Mouse (Mus musculus): ENCODE data around the gene Fancc. TPM values are rescaled to one million over a fixed set of nuclear protein-coding genes. Genes with fewer than 3 reads are reported as not detected.
"Not testable (repeated sequence)": the region's sequence is repeated elsewhere in the genome, so short reads cannot be mapped to it uniquely, and the experiment has no call there.

Gene Fancc
- total and polyA plus RNA-seq, 2 experiments = 4.0 to 4.6 TPM

DNA sequence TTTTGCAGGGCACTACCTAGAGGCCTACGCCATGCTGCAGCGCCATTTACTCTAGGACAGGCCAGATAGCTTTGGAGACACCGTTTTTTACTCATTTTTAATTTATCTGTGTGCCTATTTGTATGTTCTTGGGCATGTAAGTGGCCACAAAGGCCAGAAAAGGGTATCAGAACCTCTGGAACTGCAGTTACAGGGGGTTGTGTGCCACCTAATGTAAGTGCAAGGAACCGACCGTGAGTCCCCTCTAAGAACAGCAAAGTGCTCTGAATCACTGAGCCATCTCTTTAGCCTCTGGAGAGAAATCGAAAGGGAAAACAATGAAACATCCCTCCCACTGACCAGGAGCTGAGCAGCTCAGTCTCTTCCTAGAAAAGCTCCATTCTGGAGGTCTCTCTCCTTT lies 174.3 kb downstream of the Fancc start:
- 98% methylated on average over 6 of the region's 6 CpGs for WGBS

DNA sequence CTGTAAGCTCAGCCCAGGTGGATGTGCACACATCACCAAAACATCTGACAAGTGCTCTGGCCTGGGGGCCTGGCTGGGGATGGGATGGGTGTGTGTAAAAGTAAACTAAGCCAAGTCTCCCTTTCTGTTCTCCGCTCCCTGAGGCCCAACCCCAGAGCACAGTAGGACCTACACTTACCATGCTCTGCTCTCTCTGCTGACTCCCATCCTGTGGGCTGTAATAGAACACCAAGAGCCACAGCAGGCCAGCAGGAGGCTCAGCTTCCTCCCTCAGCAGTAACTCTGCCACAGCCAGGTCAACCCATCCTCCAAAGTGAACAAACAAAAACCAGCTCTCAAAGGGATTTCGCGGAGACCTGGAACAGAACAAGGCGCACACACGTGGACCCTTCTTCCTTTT lies 175.4 kb downstream of the Fancc start:
- Histone ChIP-seq H3K36me3 (ENCODE audit: control insufficient read depth, insufficient read depth, low read length) (no peaks in the 10 kb centered on the region), H3K27ac (replicated peaks; ENCODE audit: insufficient read depth, low read depth, low read length) (no peak overlapping the region), H3K79me2 (ENCODE audit: control insufficient read depth, insufficient read depth, low read length) (no peaks in the 10 kb centered on the region), H3K4me1 (ENCODE audit: control insufficient read depth, insufficient read depth, low read length) (peaks cover 23% of the 10 kb centered on the region), H3K4me3 (ENCODE audit: insufficient read depth, low read depth, low read length) (no peak overlapping the region), H3K27me3 (ENCODE audit: control insufficient read depth, insufficient read depth, low read length) (no peaks in the 10 kb centered on the region), H3K9ac (ENCODE audit: low read depth, low read length) (no peak overlapping the region)
- TF ChIP-seq POLR2A (IDR thresholded peaks at IDR 0.05; ENCODE audit: extremely low read depth, insufficient read depth, low read length) (no peak), CTCF (IDR thresholded peaks at IDR 0.05; ENCODE audit: low read depth, low read length) (peak; percentile 38)
- WGBS = 50% methylated on average over 5 of the region's 5 CpGs
- no peak for DNase-seq (ENCODE audit: extremely low read depth, low read depth, low spot score)

More for the DNA sequence above, 174.3 kb downstream of the Fancc start:
- Histone ChIP-seq H3K27ac (replicated peaks; ENCODE audit: insufficient read depth, low read depth, low read length) (no peak overlapping the region), H3K9ac (ENCODE audit: low read depth, low read length) (no peak overlapping the region), H3K79me2 (ENCODE audit: control insufficient read depth, insufficient read depth, low read length) (no peaks in the 10 kb centered on the region), H3K27me3 (ENCODE audit: control insufficient read depth, insufficient read depth, low read length) (no peaks in the 10 kb centered on the region), H3K4me1 (ENCODE audit: control insufficient read depth, insufficient read depth, low read length) (peaks cover 23% of the 10 kb centered on the region), H3K36me3 (ENCODE audit: control insufficient read depth, insufficient read depth, low read length) (no peaks in the 10 kb centered on the region), H3K4me3 (ENCODE audit: insufficient read depth, low read depth, low read length) (no peak overlapping the region)
- no peak for DNase-seq (ENCODE audit: extremely low read depth, low read depth, low spot score)
- no peak for TF ChIP-seq POLR2A (IDR thresholded peaks at IDR 0.05; ENCODE audit: extremely low read depth, insufficient read depth, low read length)

DNA sequence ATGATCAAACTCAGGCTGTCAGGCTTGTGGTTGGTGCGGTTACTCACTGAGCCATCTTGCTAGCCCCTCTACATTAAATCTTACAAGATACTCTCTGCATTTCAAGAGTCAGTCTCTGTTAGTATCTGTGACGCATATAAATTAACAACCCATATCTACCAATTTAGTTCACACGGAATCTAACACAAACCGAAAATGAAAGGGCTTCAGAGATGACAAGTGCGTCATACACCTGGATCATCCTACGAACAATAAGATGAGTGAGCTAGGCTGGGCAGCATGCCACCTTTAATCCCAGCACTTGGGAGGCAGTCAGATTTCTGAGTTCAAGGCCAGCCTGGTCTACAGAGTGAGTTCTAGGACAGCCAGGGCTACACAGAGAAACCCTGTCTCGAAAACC lies 177.3 kb downstream of the Fancc start:
- Histone ChIP-seq H3K4me1 (ENCODE audit: control insufficient read depth, insufficient read depth, low read length) (peaks cover 14% of the 10 kb centered on the region), H3K79me2 (ENCODE audit: control insufficient read depth, insufficient read depth, low read length) (no peaks in the 10 kb centered on the region), H3K27ac (replicated peaks; ENCODE audit: insufficient read depth, low read depth, low read length) (no peak overlapping the region), H3K36me3 (ENCODE audit: control insufficient read depth, insufficient read depth, low read length) (no peaks in the 10 kb centered on the region), H3K9ac (ENCODE audit: low read depth, low read length) (no peak overlapping the region), H3K27me3 (ENCODE audit: control insufficient read depth, insufficient read depth, low read length) (no peaks in the 10 kb centered on the region), H3K4me3 (ENCODE audit: insufficient read depth, low read depth, low read length) (no peak overlapping the region)
- 95% methylated on average over 7 of the region's 7 CpGs for WGBS
- TF ChIP-seq CTCF (IDR thresholded peaks at IDR 0.05; ENCODE audit: low read depth, low read length) (no peak), POLR2A (IDR thresholded peaks at IDR 0.05; ENCODE audit: extremely low read depth, insufficient read depth, low read length) (no peak)
- no peak for DNase-seq (ENCODE audit: extremely low read depth, low read depth, low spot score)

DNA sequence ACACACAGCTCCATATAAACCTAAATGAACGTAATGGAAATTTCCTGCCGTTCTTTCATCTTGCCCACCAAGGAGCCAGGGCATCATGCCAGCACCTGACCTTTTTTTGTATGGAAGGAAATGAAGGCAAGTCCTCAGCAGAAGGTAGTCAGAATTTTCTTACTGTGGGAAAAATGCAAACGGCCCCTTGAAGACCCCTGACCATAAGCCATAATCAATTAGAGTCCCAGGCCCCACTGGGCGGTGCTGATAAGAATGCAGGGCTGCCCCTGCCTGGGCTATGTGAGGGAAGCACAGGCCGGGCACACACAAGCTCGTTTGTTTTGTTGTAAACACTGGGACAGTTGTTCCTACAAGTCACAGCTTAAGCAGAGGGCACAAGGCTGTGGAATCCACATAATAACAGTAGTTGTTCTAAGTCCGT lies 179.4 kb downstream of the Fancc start:
- Histone ChIP-seq H3K4me3 (ENCODE audit: insufficient read depth, low read depth, low read length) (no peak overlapping the region), H3K79me2 (ENCODE audit: control insufficient read depth, insufficient read depth, low read length) (no peaks in the 10 kb centered on the region), H3K27me3 (ENCODE audit: control insufficient read depth, insufficient read depth, low read length) (no peaks in the 10 kb centered on the region), H3K36me3 (ENCODE audit: control insufficient read depth, insufficient read depth, low read length) (no peaks in the 10 kb centered on the region), H3K9ac (ENCODE audit: low read depth, low read length) (no peak overlapping the region), H3K4me1 (ENCODE audit: control insufficient read depth, insufficient read depth, low read length) (peaks cover 10% of the 10 kb centered on the region), H3K27ac (replicated peaks; ENCODE audit: insufficient read depth, low read depth, low read length) (no peak overlapping the region)
- no peak for TF ChIP-seq POLR2A (IDR thresholded peaks at IDR 0.05; ENCODE audit: extremely low read depth, insufficient read depth, low read length)
- no peak for TF ChIP-seq CTCF (IDR thresholded peaks at IDR 0.05; ENCODE audit: low read depth, low read length)
- 76% methylated on average over 7 of the region's 7 CpGs for WGBS
- no peak for DNase-seq (ENCODE audit: extremely low read depth, low read depth, low spot score)

DNA sequence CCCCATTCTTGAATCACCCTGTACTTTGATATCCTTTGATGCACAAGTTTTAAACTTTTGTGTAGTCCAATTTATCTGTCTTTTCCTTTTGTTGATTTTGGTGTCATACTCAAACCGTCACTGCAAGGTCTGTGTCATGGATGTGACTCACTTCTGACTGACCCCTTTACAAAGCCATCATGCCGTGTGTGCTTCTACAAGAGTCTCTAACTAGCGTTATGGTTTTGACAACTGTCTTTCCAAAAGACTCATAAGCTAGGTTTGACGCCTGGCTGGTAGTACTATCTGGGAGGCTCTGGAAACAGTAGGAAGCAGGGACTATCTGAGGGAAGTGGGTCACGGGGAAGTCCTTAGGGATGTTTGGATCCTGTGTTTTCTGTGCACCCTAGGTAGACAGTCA lies 180.7 kb downstream of the Fancc start:
- no peak overlapping the region for H3K4me3 ChIP-seq (ENCODE audit: insufficient read depth, low read depth, low read length)
- DNase-seq (ENCODE audit: extremely low read depth, low read depth, low spot score) = no peak
- no peak overlapping the region for H3K27ac ChIP-seq (replicated peaks; ENCODE audit: insufficient read depth, low read depth, low read length)
- no peak for TF ChIP-seq CTCF (IDR thresholded peaks at IDR 0.05; ENCODE audit: low read depth, low read length)
- TF ChIP-seq POLR2A (IDR thresholded peaks at IDR 0.05; ENCODE audit: extremely low read depth, insufficient read depth, low read length) = no peak
- H3K9ac ChIP-seq (ENCODE audit: low read depth, low read length) = no peak overlapping the region
- 90% methylated on average over 5 of the region's 5 CpGs for WGBS
- H3K36me3 ChIP-seq (ENCODE audit: control insufficient read depth, insufficient read depth, low read length) = no peaks in the 10 kb centered on the region
- H3K27me3 ChIP-seq (ENCODE audit: control insufficient read depth, insufficient read depth, low read length) = no peaks in the 10 kb centered on the region
- peaks cover 16% of the 10 kb centered on the region for H3K4me1 ChIP-seq (ENCODE audit: control insufficient read depth, insufficient read depth, low read length)
- H3K79me2 ChIP-seq (ENCODE audit: control insufficient read depth, insufficient read depth, low read length) = no peaks in the 10 kb centered on the region

DNA sequence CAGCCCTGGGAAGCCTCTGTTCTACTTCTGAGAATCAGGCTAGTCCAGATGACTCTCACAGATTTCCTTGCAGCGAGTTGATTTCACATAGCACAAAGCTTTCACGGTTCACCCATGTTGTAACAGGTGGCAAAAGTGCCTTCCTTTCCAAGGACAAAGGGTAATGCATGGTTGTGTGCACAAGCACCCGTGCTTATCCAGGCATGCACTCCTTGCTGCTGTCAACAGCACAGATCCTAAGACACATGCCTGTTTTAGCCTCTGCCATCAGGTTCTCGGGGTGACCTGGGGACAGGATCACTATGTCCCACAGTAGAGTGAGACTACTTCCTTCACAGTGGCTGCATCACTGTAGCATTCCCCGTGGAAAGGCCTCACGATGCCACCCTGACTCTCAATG lies 181.3 kb downstream of the Fancc start:
- Histone ChIP-seq H3K4me3 (ENCODE audit: insufficient read depth, low read depth, low read length) (no peak overlapping the region), H3K27me3 (ENCODE audit: control insufficient read depth, insufficient read depth, low read length) (no peaks in the 10 kb centered on the region), H3K27ac (replicated peaks; ENCODE audit: insufficient read depth, low read depth, low read length) (no peak overlapping the region), H3K36me3 (ENCODE audit: control insufficient read depth, insufficient read depth, low read length) (no peaks in the 10 kb centered on the region), H3K4me1 (ENCODE audit: control insufficient read depth, insufficient read depth, low read length) (peaks cover 18% of the 10 kb centered on the region), H3K79me2 (ENCODE audit: control insufficient read depth, insufficient read depth, low read length) (no peaks in the 10 kb centered on the region), H3K9ac (ENCODE audit: low read depth, low read length) (no peak overlapping the region)
- no peak for DNase-seq (ENCODE audit: extremely low read depth, low read depth, low spot score)
- no peak for TF ChIP-seq POLR2A (IDR thresholded peaks at IDR 0.05; ENCODE audit: extremely low read depth, insufficient read depth, low read length)
- no peak for TF ChIP-seq CTCF (IDR thresholded peaks at IDR 0.05; ENCODE audit: low read depth, low read length)
- 81% methylated on average over 6 of the region's 6 CpGs for WGBS

DNA sequence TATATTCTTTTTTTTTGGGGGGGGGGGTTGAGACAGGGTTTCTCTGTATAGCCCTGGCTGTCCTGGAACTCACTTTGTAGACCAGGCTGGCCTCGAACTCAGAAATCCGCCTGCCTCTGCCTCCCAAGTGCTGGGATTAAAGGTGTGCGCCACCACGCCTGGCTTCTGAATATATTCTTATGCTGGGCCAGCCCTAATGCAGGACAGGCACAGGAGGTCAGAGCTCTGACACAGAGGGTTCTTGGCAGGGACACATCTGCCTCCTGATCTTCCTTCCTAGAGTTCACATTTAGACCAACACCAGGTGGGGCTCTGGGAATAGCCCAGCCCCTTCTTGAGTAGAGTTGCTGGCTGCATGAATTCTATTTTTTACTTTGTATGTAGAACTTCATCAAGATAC lies 182.0 kb downstream of the Fancc start:
- H3K36me3 ChIP-seq (ENCODE audit: control insufficient read depth, insufficient read depth, low read length); H3K27me3 ChIP-seq (ENCODE audit: control insufficient read depth, insufficient read depth, low read length); H3K4me3 ChIP-seq (ENCODE audit: insufficient read depth, low read depth, low read length); H3K27ac ChIP-seq (replicated peaks; ENCODE audit: insufficient read depth, low read depth, low read length); H3K9ac ChIP-seq (ENCODE audit: low read depth, low read length); DNase-seq (ENCODE audit: extremely low read depth, low read depth, low spot score); H3K79me2 ChIP-seq (ENCODE audit: control insufficient read depth, insufficient read depth, low read length): not testable (repeated sequence)
- H3K4me1 ChIP-seq (ENCODE audit: control insufficient read depth, insufficient read depth, low read length) = peaks cover 18% of the 10 kb centered on the region
- WGBS = 96% methylated on average over 4 of the region's 4 CpGs
